Mouse (Mus musculus) gastrocnemius, postnatal 4 days (tissue): ENCODE measurements around the gene Prkar2b. TPM values are rescaled to one million over a fixed set of nuclear protein-coding genes. Genes with fewer than 3 reads are reported as not detected.

Experiments used
- DNase-seq, 2 experiments: peaks; one replicate each; pipeline ENCODE4 v3.0.0; 2021 to 2022; ENCODE audit warnings: low spot score in 2 of 2, mixed read lengths in 2 of 2
- total RNA-seq, 2 experiments: library from RNA; stranded (reverse); gene quantifications; 2 replicates each; pipeline ENCODE4 v1.2.3; 2021

Prkar2b gene
- total RNA-seq, 2 experiments from 2014 or later, result 13.7 to 22.5 TPM

GRCm38 (mm10) chr12:31971547-31971946 is 89.5 kb downstream of the Prkar2b start:
- no peak for DNase-seq

- no peak for DNase-seq
Observed at GRCm38 (mm10) chr12:31969111-31969510, 92.0 kb downstream of the Prkar2b start.

- no peak for DNase-seq
Observed at GRCm38 (mm10) chr12:31967536-31967935, 93.6 kb downstream of the Prkar2b start.

DNA sequence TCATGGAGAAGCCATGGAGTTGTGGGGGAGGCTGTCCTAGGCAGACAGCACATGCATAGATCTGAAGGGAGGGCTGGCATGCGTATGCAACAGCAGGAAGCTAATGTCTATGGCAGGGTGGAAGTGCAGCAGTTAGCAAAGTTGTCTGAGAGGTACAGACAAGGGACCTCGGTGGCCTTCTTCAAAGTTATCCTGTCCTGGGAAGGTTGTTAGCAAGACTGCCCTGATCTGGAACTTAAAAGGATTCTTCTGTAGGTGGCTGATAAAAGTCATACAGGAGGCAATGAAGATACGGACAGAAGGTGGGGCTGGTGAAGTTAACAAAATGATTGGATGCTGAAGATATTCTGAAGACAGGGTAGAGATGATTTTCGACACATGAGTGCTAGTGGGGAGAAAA is 94.7 kb downstream of the Prkar2b start:
- no peak for DNase-seq

DNA sequence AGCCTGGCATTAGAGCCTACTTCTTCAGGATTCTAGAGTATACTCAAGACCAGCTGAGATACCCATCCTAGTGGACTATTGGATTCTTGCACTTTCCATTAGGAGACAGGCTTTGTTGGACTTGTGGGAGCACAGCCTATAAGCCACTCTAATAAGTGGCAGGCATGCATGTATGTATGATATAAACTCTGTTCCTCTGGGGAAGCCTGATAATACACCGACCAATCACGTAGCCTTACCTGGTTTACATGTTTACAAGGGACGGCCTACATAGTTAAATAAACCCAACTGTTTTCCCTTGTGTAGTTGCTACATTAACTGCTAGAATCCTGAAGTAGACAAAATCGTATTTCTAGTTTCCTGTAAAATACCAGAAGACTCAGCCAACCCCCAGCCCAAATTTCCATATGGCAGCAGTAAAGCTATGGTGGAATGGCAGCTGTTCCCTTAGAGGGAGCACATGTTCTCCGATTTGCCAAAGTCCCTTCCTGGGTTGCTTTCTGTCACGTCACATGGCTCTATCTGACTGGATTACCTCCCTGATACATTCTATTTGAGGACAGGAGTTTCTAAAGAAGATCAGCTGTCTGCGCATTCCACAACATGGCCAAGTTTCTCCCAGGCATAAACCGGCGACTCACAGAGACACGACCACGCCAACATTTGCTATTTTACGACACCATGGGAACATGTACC is 95.4 kb downstream of the Prkar2b start:
- DNase-seq, result no peak

DNA sequence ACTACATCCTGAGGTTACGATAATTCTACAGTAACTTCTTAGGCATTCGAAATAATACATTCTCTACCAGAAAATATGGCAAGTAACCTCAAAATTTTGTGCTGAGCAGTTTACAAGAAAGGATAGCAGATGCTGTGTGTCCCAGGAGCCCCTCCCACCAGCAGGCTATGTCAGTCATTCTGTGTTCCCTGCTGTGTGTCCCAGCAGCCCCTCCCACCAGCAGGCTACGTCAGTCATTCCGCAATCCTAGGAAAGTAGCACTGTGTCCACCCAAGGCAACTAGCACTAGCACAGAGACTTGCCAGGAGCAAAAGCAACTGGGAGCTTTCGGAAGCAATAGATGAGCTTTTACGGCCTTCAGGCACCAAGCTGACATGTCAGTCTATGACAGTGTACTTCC is 97.0 kb downstream of the Prkar2b start:
- DNase-seq, result peak in 1 of 2 experiments; percentile 33

DNA sequence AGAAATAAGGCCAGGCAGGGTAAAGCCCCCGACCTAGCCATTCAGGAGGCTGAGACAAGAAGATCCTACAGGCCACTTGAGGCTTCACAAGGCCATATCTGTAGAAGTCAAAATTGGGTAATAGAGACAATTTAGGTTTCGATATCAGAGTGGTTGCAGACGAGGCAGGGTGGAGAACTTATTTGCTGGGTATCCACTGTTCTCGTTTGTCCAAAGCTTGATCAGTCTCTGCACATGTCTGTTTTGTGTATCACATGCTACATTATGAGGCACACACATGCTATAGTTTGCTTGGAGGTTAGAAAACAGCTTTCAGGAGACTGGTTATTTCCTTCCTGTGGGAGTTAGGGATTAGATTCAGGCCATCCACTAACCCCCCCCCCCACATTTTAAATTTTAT is 105.3 kb downstream of the Prkar2b start:
- no peak for DNase-seq

GRCm38 (mm10) chr12:31950659-31951031 is 110.5 kb downstream of the Prkar2b start:
- DNase-seq, result peak; percentile 64 to 85

GRCm38 (mm10) chr12:31949759-31950658 is 111.1 kb downstream of the Prkar2b start, which contains the start of gene Hbp1:
Gene Hbp1, minus strand, starts transcription at chr12:31950535.
- DNase-seq, result peak; percentile 97 to 99

DNA sequence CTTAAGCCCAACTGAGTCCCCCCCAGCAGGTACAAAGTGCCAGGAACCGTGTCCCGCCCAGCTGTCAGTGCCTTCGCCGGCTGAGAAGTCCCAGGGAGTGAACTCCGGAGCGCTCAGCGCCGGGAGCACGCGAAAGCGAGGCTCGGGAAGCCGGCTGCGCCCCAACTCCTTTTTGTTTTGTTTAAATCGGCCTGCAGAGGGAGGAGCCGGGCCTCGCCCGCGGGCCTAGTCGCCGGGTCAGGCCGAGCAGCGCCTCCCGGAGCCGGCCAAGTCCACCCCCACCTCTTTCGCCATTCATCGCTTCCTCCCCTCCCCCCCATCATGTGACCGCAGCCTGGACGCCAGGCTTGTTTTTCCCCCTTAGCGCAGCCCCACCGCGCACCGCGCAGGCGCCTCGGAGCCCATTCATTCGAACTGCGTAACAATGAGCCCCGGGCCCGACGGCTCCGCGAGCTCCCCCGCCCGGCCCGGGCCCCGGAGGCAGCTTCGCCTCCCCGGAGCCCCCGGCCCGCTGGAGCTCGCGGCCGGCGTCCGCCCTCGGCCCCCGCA is 111.8 kb downstream of the Prkar2b start:
- peak; percentile 90 to 94 for DNase-seq

- DNase-seq, result no peak
Observed at GRCm38 (mm10) chr12:31948101-31949000, 112.7 kb downstream of the Prkar2b start.

DNA sequence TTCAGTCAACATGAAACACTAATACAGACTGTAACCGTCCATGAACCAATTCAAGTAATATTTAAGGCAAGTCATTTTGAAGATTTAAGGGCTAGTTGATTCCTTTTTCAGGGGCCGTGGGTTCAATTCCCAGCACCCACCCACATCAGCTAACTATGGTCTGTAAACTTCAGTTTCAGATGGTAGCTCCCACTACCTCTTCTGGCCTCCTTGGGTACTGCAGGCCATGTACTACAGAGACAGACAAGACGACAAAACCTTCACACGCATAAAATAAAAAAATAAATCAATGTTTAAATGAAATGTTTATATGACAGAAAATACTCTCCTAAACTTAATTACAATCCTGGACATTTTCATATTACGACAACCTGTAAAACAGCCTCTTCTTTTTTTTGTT is 113.6 kb downstream of the Prkar2b start:
- no peak for DNase-seq

- no peak for DNase-seq
Observed at GRCm38 (mm10) chr12:31944405-31944804, 116.7 kb downstream of the Prkar2b start.

DNA sequence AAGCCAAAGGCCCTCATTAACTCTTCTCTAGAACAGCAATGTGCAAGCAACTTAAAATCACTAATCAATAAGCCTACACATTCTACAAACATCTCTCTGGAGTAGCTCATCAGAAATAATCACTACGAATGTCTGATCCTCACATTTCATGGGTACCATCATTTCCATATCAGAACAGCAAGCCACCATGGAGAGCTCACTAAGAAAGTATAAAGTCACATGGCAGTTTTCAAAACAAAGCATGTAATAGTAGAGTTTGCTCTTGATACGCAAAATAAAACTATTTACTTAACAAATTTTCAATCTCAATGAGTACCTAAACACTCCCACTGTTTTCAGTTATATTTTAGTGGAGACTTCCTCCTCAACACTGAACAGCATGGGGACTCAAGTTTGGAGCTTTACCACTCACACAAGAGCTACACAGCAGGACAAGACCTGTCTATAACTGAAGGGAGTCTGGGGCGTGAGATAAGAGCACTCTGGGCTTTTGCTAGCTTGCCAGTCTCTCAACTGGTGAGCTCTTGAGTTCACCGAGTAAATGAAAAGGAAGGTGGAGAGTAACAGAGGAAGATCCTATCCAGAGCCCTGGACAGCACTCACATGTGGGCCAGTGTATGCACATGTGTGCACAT is 118.0 kb downstream of the Prkar2b start:
- no peak for DNase-seq

GRCm38 (mm10) chr12:31939026-31939425 is 122.1 kb downstream of the Prkar2b start:
- DNase-seq, result no peak

GRCm38 (mm10) chr12:31938391-31938997 is 122.6 kb downstream of the Prkar2b start:
- no peak for DNase-seq

- DNase-seq, result no peak
Observed at GRCm38 (mm10) chr12:31937613-31938012, 123.5 kb downstream of the Prkar2b start.

DNA sequence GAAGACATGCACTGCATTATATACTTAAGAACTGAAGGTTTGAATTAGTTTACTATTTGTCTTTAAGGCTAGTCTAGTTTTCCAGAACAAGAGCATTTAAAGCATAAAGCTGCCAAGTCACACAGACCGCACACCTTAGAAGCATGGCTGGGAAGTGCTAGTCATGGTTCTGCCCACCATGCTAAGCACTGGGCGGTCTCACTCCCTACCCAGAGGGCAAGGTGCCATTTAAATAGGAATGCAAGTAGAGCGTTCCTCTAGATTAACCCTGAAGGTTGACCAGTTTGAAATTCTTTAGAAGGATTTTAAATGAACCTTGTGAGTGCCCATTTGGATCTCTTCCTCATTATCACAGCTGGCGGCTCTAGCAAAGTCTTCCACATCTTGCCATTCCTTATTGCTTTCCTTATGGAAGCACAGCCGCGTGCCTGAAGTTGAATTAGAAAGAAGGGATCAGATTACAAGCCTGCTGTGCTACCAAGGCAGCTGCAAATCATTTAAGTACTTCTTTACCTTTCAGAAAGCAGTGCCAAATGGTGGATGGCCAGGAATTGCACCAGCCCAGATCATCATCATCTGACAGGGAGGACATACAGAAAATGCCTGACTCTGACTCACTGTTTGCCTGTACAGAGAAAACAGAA is 124.3 kb downstream of the Prkar2b start:
- DNase-seq, result no peak

DNA sequence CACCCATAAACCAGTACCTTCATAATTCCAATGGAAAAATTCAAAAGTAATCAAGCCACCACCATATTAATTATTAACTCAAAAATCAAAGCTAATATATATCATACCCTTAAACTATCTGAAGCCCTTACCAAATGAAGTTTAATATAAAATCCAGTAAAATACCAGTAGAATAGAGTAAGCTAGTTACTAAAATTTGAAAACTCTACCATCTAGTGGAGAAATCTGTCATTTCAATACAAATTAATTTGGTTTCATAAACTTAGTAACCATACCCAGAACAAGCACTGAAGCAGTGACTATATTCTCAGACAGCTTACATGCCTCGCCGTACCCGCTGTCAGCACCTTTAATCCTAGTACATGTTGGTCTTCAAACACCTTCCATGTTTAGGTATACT is 129.3 kb downstream of the Prkar2b start:
- no peak for DNase-seq

- no peak for DNase-seq
Observed at GRCm38 (mm10) chr12:31928498-31928897, 132.6 kb downstream of the Prkar2b start.
